Mouse (Mus musculus) small intestine, adult 2 months (tissue): ENCODE measurements around the gene Coq5. TPM values are rescaled to one million over a fixed set of nuclear protein-coding genes. Genes with fewer than 3 reads are reported as not detected.

ENCODE experiments used
- H3K27ac ChIP-seq: fragments of 200-500 bp; 2 replicates; pipeline ENCODE4 v1.5.1; 2012; ENCODE audit warnings: low read depth, low read length, control low read depth, inconsistent platforms; ENCODE audit not compliant: insufficient read depth
- H3K27me3 ChIP-seq: fragments of 200-500 bp; 2 replicates; pipeline ENCODE4 v1.6.1; 2012; ENCODE audit warnings: mild to moderate bottlenecking, moderate library complexity, low read length, inconsistent platforms; ENCODE audit not compliant: control insufficient read depth, insufficient read depth
- H3K36me3 ChIP-seq: fragments of 200-500 bp; 2 replicates; pipeline ENCODE4 v1.6.1; 2012; ENCODE audit warnings: mild to moderate bottlenecking, low read length, control low read depth, inconsistent platforms; ENCODE audit not compliant: control insufficient read depth, insufficient read depth
- H3K4me1 ChIP-seq: fragments of 200-500 bp; 2 replicates; pipeline ENCODE4 v1.6.1; 2012; ENCODE audit warnings: low read length, inconsistent platforms, mixed read lengths; ENCODE audit not compliant: control insufficient read depth, insufficient read depth, insufficient read length
- H3K4me3 ChIP-seq: fragments of 200-500 bp; 2 replicates; pipeline ENCODE4 v1.5.1; 2012; ENCODE audit warnings: low read depth, mild to moderate bottlenecking, control low read depth, inconsistent platforms, low read length, moderate library complexity
- CTCF ChIP-seq: fragments of 200-500 bp; IDR thresholded peaks from 2 replicates; pipeline ENCODE4 v1.5.1; 2012; ENCODE audit warnings: low read depth, mild to moderate bottlenecking, control low read depth, inconsistent platforms, low read length, moderate library complexity, mixed read lengths; ENCODE audit not compliant: insufficient replicate concordance, insufficient read length; ENCODE audit errors: extremely low read depth
- POLR2A ChIP-seq: fragments of 200-500 bp; IDR thresholded peaks from 2 replicates; pipeline ENCODE4 v1.6.1; 2012; ENCODE audit warnings: low read depth, mild to moderate bottlenecking, control low read depth, inconsistent platforms, low read length, moderate library complexity
- WGBS: fragments of 180-500 bp; shearing (Covaris S2); methylation state at CpG from one replicate; pipeline ENCODE4 v1.1.7; 2018; 5-methylcytosine and 5-hydroxymethylcytosine counted together
- polyA plus RNA-seq: library from polyadenylated mRNA; depleted of rRNA; stranded (reverse); fragments of >200 nt; gene quantifications from 2 replicates; pipeline ENCODE4 v1.2.3, GENCODE M21; 2012

The Coq5 gene
- polyA plus RNA-seq, 1 experiment: 6.6 TPM

DNA sequence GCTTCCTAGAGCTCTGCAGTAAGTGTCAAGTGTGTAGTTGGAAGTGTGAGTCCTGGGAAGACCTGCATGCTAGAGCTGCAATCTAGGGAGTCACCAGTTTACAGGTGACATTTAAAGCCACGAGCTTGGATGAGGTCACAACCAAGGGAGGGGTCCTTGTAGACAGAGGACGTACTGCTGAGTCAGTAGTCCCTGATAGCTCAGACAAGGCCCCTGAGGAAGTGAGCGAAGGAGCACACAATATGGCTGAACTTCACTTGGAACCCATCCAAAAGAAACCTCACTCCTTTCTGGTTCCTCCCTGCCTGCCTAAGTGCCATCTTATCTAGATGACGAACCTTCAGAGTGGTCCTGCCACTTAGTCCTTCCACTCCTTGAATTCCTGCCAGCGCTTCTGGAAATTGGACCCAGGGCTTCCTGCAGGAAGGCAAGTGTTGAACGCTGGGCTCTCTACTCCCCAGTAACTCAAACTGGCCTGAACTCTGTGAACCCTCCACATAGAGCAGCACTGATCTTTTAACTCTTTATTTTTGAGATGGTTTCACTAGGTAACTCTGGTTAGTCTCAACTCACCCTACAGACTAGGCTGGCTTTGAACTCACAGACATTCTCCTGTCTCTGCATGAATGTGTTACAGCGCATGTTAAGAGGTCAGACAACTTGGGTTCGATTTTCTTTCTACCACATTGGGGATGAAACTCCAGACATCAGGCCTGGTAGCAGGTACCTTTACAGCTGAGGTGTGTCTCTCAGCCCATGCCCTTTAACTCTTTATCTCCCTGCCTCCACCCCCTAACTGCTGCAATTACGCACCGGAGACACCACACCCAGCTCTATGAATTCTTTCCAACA is 33.6 kb downstream of the Coq5 start:
- peak overlapping the region; percentile 18; the same call in 1 of the 2 replicates for H3K27ac ChIP-seq
- TF ChIP-seq CTCF (no peak), POLR2A (no peak)

DNA sequence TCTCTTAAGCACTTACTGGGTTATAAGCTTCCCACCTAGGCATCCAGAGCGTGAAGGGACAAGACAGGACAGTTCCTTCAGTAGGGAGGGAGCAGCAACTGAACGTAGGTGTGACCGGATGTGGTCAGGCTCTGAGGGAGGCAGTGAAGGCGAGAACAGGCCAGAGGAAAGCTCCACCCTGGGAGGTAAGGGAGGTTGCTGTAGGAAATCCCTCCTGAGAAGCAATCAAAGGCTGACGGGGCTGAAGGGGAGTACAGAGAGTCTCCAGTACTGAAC is 34.1 kb downstream of the Coq5 start:
- no peak for TF ChIP-seq CTCF
- no peak for TF ChIP-seq POLR2A
- Histone ChIP-seq H3K27ac (no peak overlapping the region), H3K36me3 (no peaks in the 10 kb centered on the region), H3K4me1 (peaks cover 23% of the 10 kb centered on the region; the same call in 1 of the 2 replicates), H3K27me3 (no peaks in the 10 kb centered on the region), H3K4me3 (no peak overlapping the region)
- 31% methylated on average over 5 of the region's 5 CpGs for WGBS

More for the DNA sequence above, 33.6 kb downstream of the Coq5 start:
- H3K4me1 ChIP-seq: peaks cover 23% of the 10 kb centered on the region; the same call in 1 of the 2 replicates
- H3K4me3 ChIP-seq: no peak overlapping the region
- 26% methylated on average over 10 of the region's 10 CpGs for WGBS
- H3K27me3 ChIP-seq: no peaks in the 10 kb centered on the region
- H3K36me3 ChIP-seq: no peaks in the 10 kb centered on the region

DNA sequence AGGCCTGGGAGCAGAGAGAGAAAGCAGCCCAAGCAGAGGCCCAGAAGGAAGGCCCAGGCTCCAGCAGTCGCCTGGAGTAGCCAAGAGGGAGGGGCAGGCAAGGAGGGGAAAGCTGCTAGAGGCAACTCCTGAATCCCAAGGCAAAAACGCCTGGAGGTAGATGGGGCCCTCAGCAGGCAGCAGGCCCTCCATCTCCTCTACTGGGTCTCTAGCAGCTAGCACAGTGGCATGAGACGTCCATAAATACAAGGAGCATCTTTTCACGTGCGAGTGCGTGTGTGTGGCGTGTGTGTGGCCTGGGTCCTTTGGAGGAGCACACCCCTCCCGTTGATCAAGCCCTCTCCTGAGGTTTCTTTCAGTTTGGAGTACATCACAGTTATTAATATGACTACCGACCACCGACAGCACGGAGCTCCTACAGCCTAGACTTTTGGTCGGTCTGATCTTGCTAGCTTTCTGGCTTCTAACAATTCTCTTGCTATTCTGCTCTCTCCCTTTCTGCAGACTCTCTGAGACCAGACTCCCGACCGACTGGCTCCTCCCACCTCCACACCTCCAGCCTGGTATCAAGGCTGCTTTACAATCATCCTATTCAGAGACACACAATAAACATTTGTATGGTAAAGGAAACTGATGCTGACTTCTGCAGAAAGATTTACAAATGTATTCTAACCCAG is 37.6 kb downstream of the Coq5 start:
- 36% methylated on average over 14 of the region's 14 CpGs for WGBS
- Histone ChIP-seq H3K27me3 (no peaks in the 10 kb centered on the region), H3K36me3 (no peaks in the 10 kb centered on the region), H3K4me1 (peaks cover 26% of the 10 kb centered on the region; the same call in 1 of the 2 replicates), H3K4me3 (no peak overlapping the region), H3K27ac (peak overlapping the region; percentile 18; the same call in 1 of the 2 replicates)
- TF ChIP-seq POLR2A: no peak
- TF ChIP-seq CTCF: no peak

DNA sequence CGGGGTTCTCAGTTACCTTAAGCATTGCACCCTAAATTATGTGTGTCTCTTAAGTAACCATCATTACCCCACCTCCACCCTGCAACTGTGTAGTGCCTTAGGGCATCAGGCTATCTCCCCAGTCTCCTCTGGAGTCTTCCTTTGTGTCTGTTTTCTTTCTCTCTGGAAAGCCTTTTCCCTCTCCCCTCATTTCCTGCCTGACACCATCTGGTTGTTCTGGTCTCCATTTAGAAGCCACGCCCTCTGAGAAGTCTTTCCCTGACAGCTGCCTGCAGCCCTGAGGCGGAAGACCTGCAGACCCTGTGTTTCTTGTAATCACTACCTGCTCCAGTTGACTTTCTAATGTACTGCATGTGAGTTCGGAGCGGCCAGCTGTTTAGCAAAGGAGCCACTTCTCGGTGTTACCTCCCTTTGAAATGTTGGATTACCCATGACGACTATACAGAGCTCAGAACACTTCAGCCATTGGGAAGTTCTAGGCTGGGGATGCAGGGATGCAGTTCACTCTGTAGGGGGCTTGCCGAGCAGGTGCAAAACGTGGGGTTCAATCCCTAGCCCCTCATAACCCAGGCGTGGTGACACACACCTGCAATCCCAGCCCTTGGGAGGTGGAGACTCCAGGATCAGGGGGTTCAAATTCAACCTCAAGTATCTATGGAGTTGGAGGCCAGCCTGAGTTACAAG is 38.3 kb downstream of the Coq5 start:
- Histone ChIP-seq H3K36me3 (no peaks in the 10 kb centered on the region), H3K4me1 (peaks cover 20% of the 10 kb centered on the region; the same call in 1 of the 2 replicates), H3K4me3 (no peak overlapping the region), H3K27ac (peak overlapping the region; percentile 18; the same call in 1 of the 2 replicates), H3K27me3 (no peaks in the 10 kb centered on the region)
- TF ChIP-seq POLR2A (no peak), CTCF (no peak)
- WGBS: 24% methylated on average over 10 of the region's 10 CpGs

DNA sequence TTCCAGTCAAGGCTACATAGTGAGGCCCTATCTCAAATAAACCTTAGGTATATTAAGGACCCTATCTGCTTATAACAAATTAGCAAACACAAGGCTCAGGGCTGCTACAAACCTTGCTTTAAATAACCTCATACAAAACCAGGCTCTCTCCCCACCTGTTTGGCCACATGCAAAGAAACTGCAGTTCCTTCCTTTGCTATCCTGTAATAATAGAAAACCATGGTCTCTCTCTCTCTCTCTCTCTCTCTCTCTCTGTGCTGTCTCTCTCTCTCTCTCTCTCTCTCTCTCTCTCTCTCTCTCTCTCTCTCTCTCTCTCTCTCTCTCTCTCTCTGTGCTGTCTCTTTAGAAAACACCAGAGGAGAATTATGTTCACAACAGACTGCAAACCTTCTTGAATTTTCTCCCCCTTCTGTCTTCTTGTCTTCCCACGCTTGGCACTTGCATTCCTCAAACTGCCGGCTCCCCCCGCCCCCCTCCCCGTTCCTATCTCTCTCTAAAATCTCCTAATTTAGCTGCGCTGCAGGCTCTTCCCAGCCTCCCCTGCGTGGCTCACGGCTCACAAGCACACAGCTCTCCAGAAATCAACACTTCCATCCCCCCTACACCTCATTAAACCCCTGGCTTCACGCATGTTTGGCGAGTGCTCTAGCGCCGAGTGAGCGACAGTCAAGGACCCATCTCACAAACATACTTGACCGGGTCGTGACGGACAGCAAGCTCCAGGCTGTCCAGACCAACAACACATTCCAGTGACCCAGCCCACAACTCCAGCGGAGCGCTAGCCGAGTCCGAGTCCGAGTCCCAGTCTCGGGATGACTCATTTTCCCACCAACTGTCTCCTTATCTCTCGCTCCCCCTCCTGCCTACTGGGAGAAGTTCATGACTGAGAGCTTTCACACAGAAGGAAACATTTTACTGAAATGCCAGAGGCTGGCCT is 39.8 kb downstream of the Coq5 start:
- WGBS: 9% methylated on average over 22 of the region's 22 CpGs
- Histone ChIP-seq H3K4me1 (peaks cover 9% of the 10 kb centered on the region; the same call in 1 of the 2 replicates), H3K4me3 (peak overlapping the region; percentile 51), H3K36me3 (no peaks in the 10 kb centered on the region), H3K27me3 (no peaks in the 10 kb centered on the region), H3K27ac (peak overlapping the region; percentile 29; the same call in 1 of the 2 replicates)
- TF ChIP-seq CTCF: peak; percentile 54; the same call in 1 of the 2 replicates
- TF ChIP-seq POLR2A: no peak

DNA sequence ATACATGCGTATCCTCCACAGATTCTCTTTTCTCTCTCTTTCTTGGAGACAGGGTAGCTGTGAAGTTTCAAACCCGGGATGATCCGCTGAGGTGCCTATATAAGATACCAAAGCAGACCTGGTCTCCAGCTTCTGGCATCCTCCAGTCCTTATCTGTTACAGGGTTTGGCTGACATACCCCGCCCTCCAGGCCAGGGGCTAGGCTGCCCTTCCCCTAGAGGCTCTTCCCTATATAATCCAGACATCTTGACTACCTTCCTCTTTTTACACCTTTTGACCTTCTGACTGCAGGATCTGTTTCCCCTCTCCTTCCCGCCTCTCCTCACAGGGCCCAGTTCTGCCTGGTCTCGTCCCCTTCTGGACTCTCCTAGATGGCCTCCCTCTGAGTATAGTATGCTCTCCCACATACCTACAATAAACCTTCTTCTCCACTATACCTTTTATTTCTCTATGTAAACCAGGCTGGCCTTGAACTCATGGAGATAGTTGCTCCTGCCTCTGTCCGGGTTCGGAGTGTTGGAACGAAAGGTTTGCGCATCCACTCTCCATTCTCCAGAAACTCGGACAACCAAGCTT is 46.9 kb downstream of the Coq5 start:
- peaks cover 3% of the 10 kb centered on the region for H3K4me1 ChIP-seq
- no peaks in the 10 kb centered on the region for H3K27me3 ChIP-seq
- H3K36me3 ChIP-seq: peaks cover 4% of the 10 kb centered on the region; the same call in 1 of the 2 replicates
- H3K27ac ChIP-seq: peak overlapping the region; percentile 25
- H3K4me3 ChIP-seq: peak overlapping the region; percentile 81
- WGBS: 13% methylated on average over 11 of the region's 11 CpGs
- TF ChIP-seq POLR2A: no peak
- no peak; the same call in 1 of the 2 replicates for TF ChIP-seq CTCF
